Mouse (Mus musculus): ENCODE data around the gene Cgas.

DNA sequence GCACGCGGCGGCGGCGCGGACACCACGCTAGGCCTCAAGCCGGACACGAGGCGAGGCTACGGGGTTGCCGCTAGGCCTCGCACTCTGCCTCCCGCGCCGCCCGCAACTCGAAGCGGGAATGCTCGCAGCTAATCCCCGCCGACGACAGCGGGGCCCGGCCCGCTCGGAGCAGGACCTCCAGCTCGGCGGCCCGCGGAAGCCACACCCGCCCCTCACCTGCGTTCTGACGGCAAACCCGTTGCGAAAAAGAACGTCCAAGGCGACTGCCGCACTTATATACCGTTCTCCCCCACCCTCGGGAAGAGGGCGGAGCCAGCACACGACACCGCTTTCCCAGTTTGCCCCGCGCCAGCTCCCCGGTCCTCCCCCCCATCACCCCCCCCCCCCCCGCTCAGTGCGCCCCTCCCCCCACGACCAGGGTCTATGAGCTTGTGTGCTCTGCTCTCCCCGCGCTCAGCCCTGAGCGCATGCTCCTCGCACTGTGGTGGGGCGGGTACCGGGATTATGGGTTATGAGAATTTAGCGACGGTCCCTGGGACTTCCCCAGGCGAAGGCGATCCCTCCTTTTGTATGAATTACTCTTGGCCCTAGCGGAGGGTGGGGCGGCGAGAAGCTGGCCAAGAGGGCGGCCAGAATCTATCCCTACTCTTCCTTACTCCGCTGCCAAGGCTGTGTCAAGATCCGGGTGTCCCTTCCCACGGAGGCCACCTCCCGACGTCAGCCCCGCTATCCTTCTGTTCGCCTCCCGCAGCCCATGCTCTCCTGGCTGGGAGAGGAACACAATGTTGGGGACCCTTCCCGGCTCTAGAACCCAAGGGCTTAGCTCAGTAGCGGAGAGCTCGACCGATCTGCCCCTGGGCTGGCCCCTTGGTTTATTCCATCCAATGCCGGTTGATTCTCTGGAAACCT is 38.6 kb upstream of the Cgas start:
- 0 out of 2 replicates have a peak, but pooled peaks have one; percentile 36 for TF ChIP-seq EP300 (IDR thresholded peaks at IDR 0.05; ENCODE audit: low read depth)
- TF ChIP-seq CTCF (IDR thresholded peaks at IDR 0.05; ENCODE audit: low read depth): 0 out of 2 replicates have a peak, but pooled peaks have one; percentile 5
